Mouse (Mus musculus) stomach, postnatal 0 days (tissue): ENCODE data around the gene Bcam.

Experiments used
- CTCF ChIP-seq: IDR thresholded peaks from 2 replicates; pipeline ENCODE4 v1.5.1; 2016; ENCODE audit warnings: antibody characterized with exemption, low read depth, mild to moderate bottlenecking, moderate library complexity
- EP300 ChIP-seq: optimal IDR thresholded peaks from 2 replicates; pipeline ENCODE3; 2016; ENCODE audit warnings: antibody characterized with exemption

GRCm38 (mm10) chr7:19743791-19744190 is 27.0 kb downstream of the Bcam start:
- TF ChIP-seq CTCF (no peak), EP300 (no peak)
